Mouse (Mus musculus) inflammation-experienced regulatory T-cells, adult 6 months (primary cell): Measurements from ENCODE around the gene Dlgap1. TPM values are rescaled to one million over a fixed set of nuclear protein-coding genes. Genes with fewer than 3 reads are reported as not detected.

ENCODE experiments used
- ATAC-seq: one replicate; pipeline ENCODE4 v1.8.0; 2017
- polyA plus RNA-seq, 3 experiments: library from polyadenylated mRNA; unstranded; fragments of 100-300 nt; shearing (Covaris generic); gene quantifications; one replicate each; pipeline ENCODE4 v1.2.1; 2017

The Dlgap1 gene
- polyA plus RNA-seq, 3 experiments from 2014 or later = not detected

GRCm38 (mm10) chr17:70848511-70849398, 879.9 kb downstream of the Dlgap1 start:
- ATAC-seq = no peak

GRCm38 (mm10) chr17:70849399-70850232, 880.7 kb downstream of the Dlgap1 start:
- peak; percentile 9 for ATAC-seq

DNA sequence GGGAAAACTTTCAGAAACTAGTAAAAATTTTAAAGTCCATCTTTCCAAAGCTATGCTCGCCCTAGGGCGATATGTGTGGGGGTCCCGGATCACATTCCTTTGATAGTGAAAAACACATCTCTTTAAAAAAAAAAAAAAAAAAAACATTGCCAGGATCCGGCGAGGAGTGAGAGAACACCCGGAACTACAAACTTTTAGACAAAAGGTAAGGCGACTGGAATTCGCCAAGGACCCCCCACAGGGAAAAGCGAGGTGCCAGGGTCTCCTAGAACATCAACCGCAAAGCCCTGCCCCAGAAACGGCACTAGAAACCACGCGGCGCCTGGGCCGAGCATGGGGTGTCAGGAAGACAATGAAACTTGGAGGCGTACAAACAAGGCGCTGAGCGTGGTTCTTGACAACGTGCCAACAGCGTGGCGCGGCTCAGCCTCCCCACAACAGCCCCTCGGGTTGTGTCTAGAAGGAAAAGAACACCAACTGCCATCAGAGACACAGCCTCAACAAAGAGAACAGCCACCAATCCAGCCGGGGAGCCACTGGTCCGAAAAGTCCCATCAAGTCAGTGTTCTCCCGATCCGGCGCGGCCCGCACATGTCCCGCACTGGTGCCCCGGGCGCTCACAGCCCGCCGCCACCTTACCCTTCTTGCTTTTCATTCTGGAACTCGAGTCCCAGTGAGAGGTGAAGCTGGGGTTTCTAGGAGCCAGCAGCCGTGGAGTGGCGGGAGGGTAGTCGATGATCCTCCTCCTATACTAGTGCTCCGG, 881.5 kb downstream of the Dlgap1 start:
- ATAC-seq = no peak

GRCm38 (mm10) chr17:70850996-70851991, 882.4 kb downstream of the Dlgap1 start:
- peak; percentile 19 for ATAC-seq

DNA sequence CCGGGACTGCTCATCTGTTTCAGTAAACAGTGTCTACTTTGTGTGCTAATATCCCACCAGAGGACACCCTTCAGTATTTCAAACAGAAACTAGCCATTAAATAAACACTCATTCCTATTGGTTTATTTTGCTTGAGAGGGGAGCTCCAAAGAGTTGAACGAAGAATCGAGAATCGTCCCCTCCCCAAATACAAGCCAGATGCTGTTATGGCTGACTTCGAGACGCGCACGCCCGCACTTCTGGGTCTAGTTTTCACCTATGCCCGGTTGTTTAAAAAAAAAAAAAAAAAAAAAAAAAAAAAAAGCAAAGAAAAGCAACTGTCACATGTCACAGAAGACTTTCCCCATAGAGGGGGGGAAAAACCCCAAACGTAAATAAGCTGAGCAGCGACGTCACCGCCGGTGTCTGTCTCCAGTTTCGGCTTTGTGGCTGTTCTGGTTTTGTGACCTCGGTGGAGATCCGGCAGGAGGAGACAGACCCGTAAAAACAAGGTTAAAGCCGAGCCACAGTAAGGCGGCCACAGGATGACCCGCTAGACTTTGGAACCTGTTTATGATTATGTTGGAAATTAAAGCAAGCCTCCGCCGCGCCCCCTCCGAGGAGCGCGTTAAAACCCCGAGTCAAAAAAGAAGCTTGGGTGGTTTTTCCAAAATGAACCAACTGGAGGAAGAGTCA, 883.3 kb downstream of the Dlgap1 start:
- ATAC-seq = peak; percentile 53

- peak; percentile 18 for ATAC-seq
Measured at GRCm38 (mm10) chr17:70852686-70853386, 884.0 kb downstream of the Dlgap1 start.

- ATAC-seq = peak; percentile 5
Measured at GRCm38 (mm10) chr17:70853436-70853905, 884.6 kb downstream of the Dlgap1 start, which contains the start of gene Tgif1. Tgif1 (minus strand) TSS chr17:70853546.

- no peak for ATAC-seq
Measured at GRCm38 (mm10) chr17:70854021-70854420, 885.1 kb downstream of the Dlgap1 start.

DNA sequence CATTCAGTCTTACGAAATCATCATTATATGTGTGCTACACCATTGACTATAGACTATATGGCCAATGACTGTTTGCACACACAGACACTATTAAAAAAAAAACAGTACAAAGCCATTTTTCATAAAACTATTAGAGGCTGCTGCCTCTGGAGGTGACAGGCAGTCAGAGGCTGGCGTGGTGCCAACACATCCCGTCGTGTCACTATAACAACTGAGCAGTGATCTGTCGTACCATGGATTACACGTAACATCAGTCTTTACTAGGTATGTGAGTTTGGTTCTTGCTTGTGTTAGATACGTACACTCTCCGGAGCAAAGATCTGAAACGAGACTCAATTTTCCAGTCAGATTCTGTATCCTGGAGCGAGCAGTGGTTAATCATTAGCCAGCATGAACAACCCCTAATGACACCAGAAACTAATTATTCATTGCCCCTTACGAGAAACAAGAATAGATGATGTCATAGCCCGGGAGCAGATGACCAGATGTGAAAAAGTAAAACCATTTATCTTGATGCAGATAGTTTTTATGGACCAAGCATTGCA, 888.1 kb downstream of the Dlgap1 start:
- ATAC-seq = no peak

GRCm38 (mm10) chr17:70858814-70859213, 889.9 kb downstream of the Dlgap1 start:
- ATAC-seq = no peak

DNA sequence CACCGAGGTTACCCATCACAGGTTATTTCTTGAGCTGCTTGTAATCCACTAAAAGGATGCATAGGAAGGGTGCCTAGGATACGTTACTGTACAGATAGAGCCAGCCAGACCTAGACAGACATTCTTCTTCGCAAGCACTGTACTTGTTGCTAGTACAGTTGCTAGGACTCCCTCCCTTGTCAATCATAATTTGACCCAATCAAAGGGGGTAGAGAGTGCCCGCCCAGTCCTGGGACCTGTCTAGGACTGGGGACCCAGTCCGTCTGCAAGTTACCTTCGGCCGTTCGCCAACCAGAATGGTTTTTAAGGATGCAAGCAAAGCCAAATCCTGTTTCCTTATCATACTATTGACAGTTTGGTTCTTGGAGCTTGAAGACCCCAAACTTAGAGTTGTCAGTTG, 895.2 kb downstream of the Dlgap1 start:
- no peak for ATAC-seq

GRCm38 (mm10) chr17:70864645-70865044, 895.8 kb downstream of the Dlgap1 start:
- no peak for ATAC-seq

DNA sequence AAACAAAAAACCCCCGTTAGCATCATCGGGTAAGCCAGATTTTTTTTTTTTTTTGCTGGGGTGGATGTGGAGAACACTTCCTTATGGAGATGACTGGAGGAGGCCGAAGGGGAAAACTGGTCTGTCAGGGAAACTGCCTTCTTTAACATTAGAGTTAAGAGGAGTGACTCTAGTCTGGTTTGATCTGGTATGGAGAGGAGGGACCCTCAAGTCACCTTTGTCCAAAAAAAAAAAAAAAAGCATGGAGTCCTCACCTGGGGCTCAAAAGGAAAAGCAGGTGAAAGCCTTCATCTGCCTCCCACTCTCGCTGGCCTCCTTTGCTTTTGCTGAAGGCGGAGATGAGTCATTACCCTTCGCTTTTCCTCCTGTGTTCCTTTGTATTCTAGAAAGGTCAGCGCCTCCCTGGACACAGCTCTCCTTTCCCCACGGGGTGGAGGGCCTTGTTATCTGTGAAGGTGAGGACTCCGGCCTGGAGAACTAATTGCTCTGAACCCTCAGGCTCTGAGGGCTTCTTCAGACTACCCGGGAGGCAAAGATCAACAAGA, 896.3 kb downstream of the Dlgap1 start:
- no peak for ATAC-seq

GRCm38 (mm10) chr17:70866029-70866428, 897.2 kb downstream of the Dlgap1 start:
- no peak for ATAC-seq

DNA sequence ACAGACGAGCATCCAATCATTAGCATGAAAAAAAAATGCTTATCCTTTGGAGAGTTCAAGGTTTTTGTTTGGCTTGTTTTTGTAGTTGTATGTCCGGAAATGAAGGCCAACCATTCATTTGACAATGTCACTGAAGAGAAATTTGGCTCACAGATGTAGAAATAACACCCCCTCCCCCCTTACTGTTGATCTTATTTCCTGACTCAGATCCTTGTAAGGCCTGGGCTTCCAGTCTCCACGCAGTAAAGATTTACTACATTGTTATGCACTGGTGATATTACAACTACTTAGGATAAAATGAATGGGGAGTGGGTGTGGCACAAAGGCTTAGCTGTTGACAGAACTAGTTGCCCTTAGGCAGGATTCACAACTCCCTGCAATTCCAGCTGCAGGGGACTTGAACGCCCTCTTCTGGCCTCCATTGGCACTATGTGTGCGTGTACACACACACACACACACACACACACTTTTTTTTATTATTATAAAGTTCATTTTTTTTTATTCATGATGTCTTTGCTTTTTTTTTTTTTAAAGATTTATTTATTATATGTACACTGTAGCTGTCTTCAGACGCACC, 897.8 kb downstream of the Dlgap1 start:
- no peak for ATAC-seq

DNA sequence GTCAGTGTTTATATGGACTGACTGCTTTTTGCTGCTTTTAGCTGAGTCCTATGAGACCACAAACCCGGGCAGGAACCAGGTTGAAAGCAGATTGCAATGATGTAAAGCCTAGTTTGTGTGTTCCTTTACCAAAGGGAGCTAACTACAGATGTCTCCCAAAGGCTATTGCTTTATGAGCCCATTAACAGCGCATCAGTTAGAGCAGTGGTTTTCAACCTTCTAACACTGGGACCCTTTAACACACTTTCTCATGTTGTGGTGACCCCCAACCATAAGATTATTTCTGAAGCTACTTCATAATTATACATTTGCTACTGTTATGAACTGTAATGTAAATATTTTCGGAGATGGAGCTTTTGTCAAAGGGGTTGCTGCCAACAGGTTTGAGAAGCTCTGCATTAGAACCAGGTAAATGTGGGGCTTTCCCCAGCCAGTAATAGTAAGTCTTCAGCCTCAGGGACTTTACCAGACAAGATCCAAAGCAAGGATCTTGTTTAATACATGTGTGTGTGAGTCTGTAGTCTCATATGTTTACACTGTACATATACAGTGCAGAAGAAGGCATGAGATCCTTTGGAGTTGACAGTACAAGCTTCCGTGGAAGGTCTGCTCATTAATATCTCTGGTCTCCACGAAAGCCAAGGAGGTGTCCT, 899.8 kb downstream of the Dlgap1 start:
- peak; percentile 62 for ATAC-seq

- ATAC-seq = no peak
Measured at GRCm38 (mm10) chr17:70870581-70870980, 901.7 kb downstream of the Dlgap1 start.
